Comparison of ENCODE assay signal across 11 mouse cellular contexts in genomic region chr3:37128269-37128668, GRCm38 (mm10). TPM values are rescaled to one million over a fixed set of nuclear protein-coding genes. Genes with fewer than 3 reads are reported as not detected.
DNase-seq lines count a peak whose midpoint lies in the region; ATAC-seq lines count a peak whose summit lies in the region.
"Had no signal": no experiment of that assay in that cellular context is flagged by ENCODE, and none has a peak within 500 bp of the region (broad histone marks: within the 10 kb centered on the region; RNA-seq: fewer than 3 reads in every experiment).

No protein-coding gene starts in this region.

- H3K27me3 ChIP-seq in stomach, embryonic 16.5 days (ENCODE audit: control insufficient read depth, insufficient read depth, low read length), result no peaks in the 10 kb centered on the region

- H3K4me1 ChIP-seq in stomach, embryonic 16.5 days (ENCODE audit: control insufficient read depth, insufficient read depth, low read length), result no peaks in the 10 kb centered on the region

- no peak overlapping the region for H3K9ac ChIP-seq in stomach, embryonic 16.5 days (ENCODE audit: low read length)

- no peaks in the 10 kb centered on the region for H3K36me3 ChIP-seq in stomach, embryonic 16.5 days (ENCODE audit: control insufficient read depth, insufficient read depth, low read length)

- no peaks in the 10 kb centered on the region for H3K9me3 ChIP-seq in stomach, embryonic 16.5 days (replicated peaks; ENCODE audit: control insufficient read depth, low read length)

- no peak overlapping the region for H3K4me3 ChIP-seq in stomach, embryonic 16.5 days (replicated peaks; ENCODE audit: low read length)

- peak; percentile 12 to 19 for DNase-seq in adrenal gland, postnatal 36 days
- DNase-seq in adrenal gland, postnatal 25 days, result no peak
- DNase-seq in thymus, postnatal 4 days, result peak; percentile 14
- DNase-seq in thymus, postnatal 36 days, result no peak
- no peak for DNase-seq in thymus, postnatal 14 days
- DNase-seq: adrenal gland, postnatal 10 days; B cell, adult 2 months had no signal

- ATAC-seq in hematopoietic stem cell, adult 5-6 weeks (replicated peaks in 1 of 2; ENCODE audit: insufficient read depth in 1 of 2, low FRiP score in 2 of 2, low TSS enrichment in 1 of 2, low read depth in 1 of 2, poor library complexity in 2 of 2, severe bottlenecking in 2 of 2), result peak; percentile 22 to 42; a peak in 1 of 4 replicates
- ATAC-seq in stomach, embryonic 16.5 days (ENCODE audit: insufficient read depth, low FRiP score), result peak; percentile 88
- ATAC-seq in inflammation-experienced regulatory T-cells, adult 6 months, result no peak

- no peak overlapping the region for H3K4me2 ChIP-seq in stomach, embryonic 16.5 days (ENCODE audit: low read depth, low read length)

- no peak overlapping the region for H3K27ac ChIP-seq in stomach, embryonic 16.5 days (ENCODE audit: low read length)

- WGBS in stomach, embryonic 16.5 days, result 32% methylated on average over 4 of the region's 4 CpGs

RNA-seq across cellular contexts. Expression of gene Il2, which starts 2.5 kb away (rescaled TPM):
- total RNA-seq in adrenal gland, postnatal 36 days (2021), result not detected
- total RNA-seq in adrenal gland, postnatal 25 days (2021), result not detected in 2 replicates
- total RNA-seq in hematopoietic stem cell, adult 5-6 weeks (2017), result not detected in 2 replicates
- polyA plus RNA-seq in stomach, embryonic 16.5 days (2015; fragmentation: Nextera tagmentation; extraction: Ambion mirVana), result 0.21 and 0.35 TPM in 2 replicates
- 1 to 10 TPM; 1.5 to 3.3 (median 1.6) TPM for polyA plus RNA-seq in inflammation-experienced regulatory T-cells, adult 6 months (2017; shearing (Covaris generic))
- total RNA-seq: adrenal gland, postnatal 10 days; layer of hippocampus, adult 18-20 months had no signal

Comparison
In these comparisons a context has a peak if more than half of its experiments do, and no peak if none do; other contexts are left out.
1. DNase-seq: peak in adrenal gland, postnatal 36 days (2 of 2) and thymus, postnatal 4 days (single experiment); none in adrenal gland, postnatal 25 days (single experiment), thymus, postnatal 36 days (0 of 2) and thymus, postnatal 14 days (single experiment).